Mouse (Mus musculus): ENCODE measurements at regions not wholly inside any gene's neighbourhood (a gene's known extent, or its start where the extent isn't known, plus 50 kb on each side); places are given as distances from the start of the nearest gene placed in this dataset.

- no peak for TF ChIP-seq CTCF (IDR thresholded peaks at IDR 0.05; ENCODE audit: insufficient read depth, low read length)
- TF ChIP-seq POLR2A (IDR thresholded peaks at IDR 0.05; ENCODE audit: borderline replicate concordance, extremely low read depth, low read depth, low read length) = no peak
Observed at GRCm38 (mm10) chr2:47822746-47823271, 991.1 kb upstream of the Acvr2a start.
